Mouse (Mus musculus) spleen, adult 18-20 months (tissue): ENCODE data around the gene Zfp566.

Experiments used
- DNase-seq, 2 experiments: peaks; one replicate each; pipeline ENCODE4 v3.0.0; 2022; ENCODE audit warnings: mixed read lengths in 2 of 2

Zfp566 gene

GRCm38 (mm10) chr7:30053591-30053990 is 36.7 kb downstream of the Zfp566 start:
- no peak for DNase-seq

GRCm38 (mm10) chr7:30050882-30051548 is 39.3 kb downstream of the Zfp566 start, which contains the start of gene Zfp14:
Gene Zfp14 (minus strand): TSS chr7:30051380.
- DNase-seq, result peak; percentile 78 to 89

GRCm38 (mm10) chr7:30048126-30048525 is 42.2 kb downstream of the Zfp566 start:
- DNase-seq, result no peak

GRCm38 (mm10) chr7:30044354-30044753 is 46.0 kb downstream of the Zfp566 start:
- no peak for DNase-seq

GRCm38 (mm10) chr7:30034331-30034730 is 56.0 kb downstream of the Zfp566 start:
- no peak for DNase-seq

- DNase-seq, result no peak
Observed at GRCm38 (mm10) chr7:30031379-30031778, 58.9 kb downstream of the Zfp566 start.

- no peak for DNase-seq
Observed at GRCm38 (mm10) chr7:30030677-30031076, 59.6 kb downstream of the Zfp566 start.

- DNase-seq, result no peak
Observed at GRCm38 (mm10) chr7:30028572-30028971, 61.8 kb downstream of the Zfp566 start.
